Mouse (Mus musculus) MEL (cell line): ENCODE data around the gene Ifna2. TPM values are rescaled to one million over a fixed set of nuclear protein-coding genes. Genes with fewer than 3 reads are reported as not detected.

Experiments used
- DNase-seq: peaks from one replicate; pipeline ENCODE4 v3.0.0; 2011; ENCODE audit warnings: low read depth, low spot score
- H3K27ac ChIP-seq: 2 replicates; pipeline ENCODE4 v1.5.1; 2012; ENCODE audit warnings: low read depth, mild to moderate bottlenecking, control low read depth, low read length, moderate library complexity; ENCODE audit not compliant: control insufficient read depth
- H3K27me3 ChIP-seq, 2 experiments: fragments of 150-350 bp in 1 of 2; sonication (generic) in 1 of 2; 2 replicates each; pipeline ENCODE4 v1.6.1; 2012; ENCODE audit warnings: low read length in 2 of 2, mild to moderate bottlenecking in 2 of 2, improper control_type of control experiment in 1 of 2, moderate library complexity in 1 of 2; ENCODE audit not compliant: insufficient read depth in 2 of 2, control insufficient read depth in 1 of 2
- H3K36me3 ChIP-seq, 2 experiments: 2 replicates each; pipeline ENCODE4 v1.6.1; 2012 to 2014; ENCODE audit warnings: low read length in 2 of 2, improper control_type of control experiment in 1 of 2, inconsistent platforms in 1 of 2, mild to moderate bottlenecking in 1 of 2; ENCODE audit not compliant: insufficient read depth in 2 of 2, control insufficient read depth in 1 of 2
- H3K4me1 ChIP-seq, 2 experiments: fragments of 150-350 bp in 1 of 2; sonication (generic) in 1 of 2; 2 replicates each; pipeline ENCODE4 v1.6.1; 2012; ENCODE audit warnings: low read length in 2 of 2, improper control_type of control experiment in 1 of 2, mild to moderate bottlenecking in 1 of 2; ENCODE audit not compliant: insufficient read depth in 2 of 2, control insufficient read depth in 1 of 2
- H3K4me3 ChIP-seq, 2 experiments: fragments of 150-350 bp in 1 of 2; sonication (generic) in 1 of 2; 2 replicates each; pipeline ENCODE4 v1.5.1; 2012; ENCODE audit warnings: low read depth in 2 of 2, low read length in 2 of 2, mild to moderate bottlenecking in 2 of 2, moderate library complexity in 2 of 2, control low read depth in 1 of 2, improper control_type of control experiment in 1 of 2; ENCODE audit not compliant: control insufficient read depth in 1 of 2, insufficient read depth in 1 of 2
- H3K79me2 ChIP-seq: 2 replicates; pipeline ENCODE4 v1.6.1; 2012; ENCODE audit warnings: mild to moderate bottlenecking, low read length, moderate library complexity; ENCODE audit not compliant: control insufficient read depth, poor library complexity, insufficient read depth
- H3K9ac ChIP-seq: 2 replicates; pipeline ENCODE4 v1.6.1; 2012; ENCODE audit warnings: low read depth, mild to moderate bottlenecking, control low read depth, low read length, moderate library complexity; ENCODE audit not compliant: control insufficient read depth, poor library complexity, severe bottlenecking
- H3K9me3 ChIP-seq: fragments of 150-350 bp; sonication (generic); replicated peaks from 2 replicates; pipeline ENCODE4 v1.6.1; 2012; ENCODE audit warnings: mild to moderate bottlenecking, low read length, improper control_type of control experiment, moderate library complexity; ENCODE audit not compliant: insufficient read depth
- BHLHE40 ChIP-seq: IDR thresholded peaks from 2 replicates; pipeline ENCODE4 v1.6.1; 2012; ENCODE audit warnings: low read depth, mild to moderate bottlenecking, inconsistent platforms, low read length, improper control_type of control experiment, borderline replicate concordance
- CHD2 ChIP-seq: IDR thresholded peaks from 2 replicates; pipeline ENCODE4 v1.6.1; 2011; ENCODE audit warnings: low read length, improper control_type of control experiment
- ELF1 ChIP-seq: IDR thresholded peaks from 2 replicates; pipeline ENCODE4 v1.6.1; 2014; ENCODE audit warnings: low read depth, mild to moderate bottlenecking, inconsistent platforms, low read length, improper control_type of control experiment, moderate library complexity
- ETS1 ChIP-seq: IDR thresholded peaks from 2 replicates; pipeline ENCODE4 v1.6.1; 2012; ENCODE audit warnings: low read depth, mild to moderate bottlenecking, inconsistent platforms, low read length, improper control_type of control experiment, moderate library complexity
- GABPA ChIP-seq: IDR thresholded peaks from 2 replicates; pipeline ENCODE4 v1.6.1; 2012; ENCODE audit warnings: low read depth, mild to moderate bottlenecking, inconsistent platforms, low read length, improper control_type of control experiment, moderate library complexity
- HCFC1 ChIP-seq: IDR thresholded peaks from 2 replicates; pipeline ENCODE4 v1.6.1; 2012; ENCODE audit warnings: low read depth, mild to moderate bottlenecking, inconsistent platforms, low read length, improper control_type of control experiment, moderate library complexity
- MAZ ChIP-seq: IDR thresholded peaks from 2 replicates; pipeline ENCODE4 v1.6.1; 2012; ENCODE audit warnings: low read depth, mild to moderate bottlenecking, inconsistent platforms, low read length, improper control_type of control experiment
- MEF2A ChIP-seq: IDR thresholded peaks from 2 replicates; pipeline ENCODE4 v1.6.1; 2014; ENCODE audit warnings: low read depth, mild to moderate bottlenecking, inconsistent platforms, low read length, improper control_type of control experiment; ENCODE audit not compliant: poor library complexity, insufficient replicate concordance, severe bottlenecking; ENCODE audit errors: extremely low read depth
- MYB ChIP-seq: IDR thresholded peaks from 2 replicates; pipeline ENCODE4 v1.6.1; 2011; ENCODE audit warnings: mild to moderate bottlenecking, low read depth, low read length, improper control_type of control experiment
- NRF1 ChIP-seq: IDR thresholded peaks from 2 replicates; pipeline ENCODE4 v1.6.1; 2014; ENCODE audit warnings: low read depth, mild to moderate bottlenecking, inconsistent platforms, low read length, improper control_type of control experiment, moderate library complexity; ENCODE audit not compliant: poor library complexity, insufficient read depth, severe bottlenecking
- POLR2AphosphoS5 ChIP-seq: IDR thresholded peaks from 2 replicates; pipeline ENCODE4 v1.6.1; 2012; ENCODE audit warnings: low read depth, borderline replicate concordance, mild to moderate bottlenecking, inconsistent platforms, low read length, moderate library complexity, mixed read lengths
- SIN3A ChIP-seq: IDR thresholded peaks from 2 replicates; pipeline ENCODE4 v1.6.1; 2012; ENCODE audit warnings: low read length, improper control_type of control experiment, inconsistent platforms
- SMC3 ChIP-seq: IDR thresholded peaks from 2 replicates; pipeline ENCODE4 v1.6.1; 2011; ENCODE audit warnings: low read depth, low read length, improper control_type of control experiment
- TAL1 ChIP-seq: IDR thresholded peaks from 2 replicates; pipeline ENCODE4 v1.6.1; 2012; ENCODE audit warnings: mild to moderate bottlenecking, inconsistent platforms, low read length, moderate library complexity, mixed read lengths
- TCF12 ChIP-seq: IDR thresholded peaks from 2 replicates; pipeline ENCODE4 v1.6.1; 2014; ENCODE audit warnings: low read depth, mild to moderate bottlenecking, inconsistent platforms, low read length, improper control_type of control experiment, moderate library complexity
- UBTF ChIP-seq: IDR thresholded peaks from 2 replicates; pipeline ENCODE4 v1.6.1; 2012; ENCODE audit warnings: low read depth, mild to moderate bottlenecking, inconsistent platforms, low read length, improper control_type of control experiment, moderate library complexity, borderline replicate concordance; ENCODE audit not compliant: insufficient read depth
- USF1 ChIP-seq: IDR thresholded peaks from 2 replicates; pipeline ENCODE4 v1.6.1; 2014; ENCODE audit warnings: low read depth, mild to moderate bottlenecking, inconsistent platforms, low read length, improper control_type of control experiment, moderate library complexity
- ZC3H11A ChIP-seq: IDR thresholded peaks from 2 replicates; pipeline ENCODE4 v1.6.1; 2012; ENCODE audit warnings: low read depth, mild to moderate bottlenecking, inconsistent platforms, low read length, improper control_type of control experiment
- ZKSCAN1 ChIP-seq: IDR thresholded peaks from 2 replicates; pipeline ENCODE4 v1.6.1; 2012; ENCODE audit warnings: low read depth, mild to moderate bottlenecking, inconsistent platforms, low read length, improper control_type of control experiment, moderate library complexity
- ZNF384 ChIP-seq: IDR thresholded peaks from 2 replicates; pipeline ENCODE4 v1.6.1; 2012; ENCODE audit warnings: low read depth, mild to moderate bottlenecking, inconsistent platforms, low read length, improper control_type of control experiment
- polyA plus RNA-seq, 2 experiments: library from polyadenylated mRNA; stranded (reverse) in 1 of 2; unstranded in 1 of 2; fragments of >175 nt in 1 of 2; fragments of >200 nt in 1 of 2; gene quantifications; 2 replicates each; pipeline versions ENCODE4 v1.2.1 to v1.2.4; 2012; ENCODE audit warnings: low replicate concordance in 2 of 2, low read depth in 1 of 2; ENCODE audit not compliant: insufficient read length in 2 of 2, insufficient read depth in 1 of 2, missing spikeins in 1 of 2
- total RNA-seq: library from RNA; depleted of rRNA; stranded (reverse); fragments of 300-350 nt; gene quantifications from 2 replicates; pipeline ENCODE4 v1.2.3, GENCODE M21; 2012; rRNA removed

Ifna2 gene
- total and polyA plus RNA-seq, 3 experiments, result not detected

DNA sequence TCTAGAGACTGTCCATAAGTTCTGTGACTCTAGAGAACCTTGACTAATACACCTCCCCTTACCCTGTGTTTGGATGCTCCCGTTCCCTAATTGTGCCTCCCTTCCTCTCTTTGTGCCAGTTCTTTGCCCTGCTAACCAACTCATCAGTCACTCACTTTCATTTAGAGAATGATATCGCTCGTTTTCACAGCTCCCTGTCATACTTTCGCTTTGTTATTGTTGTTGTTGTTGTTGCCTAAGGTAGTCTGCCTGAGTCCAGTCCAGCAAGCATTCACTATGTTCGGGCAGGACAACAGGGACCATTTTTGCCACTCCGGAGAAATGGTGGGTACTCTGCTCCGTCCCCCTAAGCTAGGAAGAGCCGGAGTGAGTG is 43.0 kb downstream of the Ifna2 start:
- DNase-seq, result no peak
- H3K36me3 ChIP-seq, result no peaks in the 10 kb centered on the region
- H3K4me3 ChIP-seq, result peak overlapping the region; percentile 65 to 71
- H3K79me2 ChIP-seq, result no peaks in the 10 kb centered on the region
- no peak overlapping the region for H3K9ac ChIP-seq
- TF ChIP-seq NRF1 (no peak), MEF2A (no peak), CHD2 (no peak), BHLHE40 (no peak), ELF1 (no peak), POLR2AphosphoS5 (no peak), TAL1 (no peak), SIN3A (no peak), MAZ (no peak), HCFC1 (no peak), USF1 (no peak), ETS1 (no peak), GABPA (no peak), ZKSCAN1 (no peak), ZC3H11A (no peak)
- H3K27me3 ChIP-seq, result no peaks in the 10 kb centered on the region; a peak in 1 of 4 replicates
- H3K9me3 ChIP-seq, result no peaks in the 10 kb centered on the region
- H3K27ac ChIP-seq, result no peak overlapping the region
- no peaks in the 10 kb centered on the region for H3K4me1 ChIP-seq

GRCm38 (mm10) chr4:88634311-88634710 is 49.4 kb downstream of the Ifna2 start, which contains the start of gene C87499:
Gene C87499 (minus strand): TSS chr4:88634411.
- H3K79me2 ChIP-seq, result no peaks in the 10 kb centered on the region
- H3K4me3 ChIP-seq, result no peak within 1 kb of the TSS
- H3K27ac ChIP-seq, result no peak within 1 kb of the TSS
- H3K4me1 ChIP-seq, result no peaks in the 10 kb centered on the region
- no peak for TF ChIP-seq ZKSCAN1
- no peak for TF ChIP-seq MEF2A
- TF ChIP-seq USF1, result no peak
- TF ChIP-seq MAZ, result no peak
- no peak for TF ChIP-seq ZNF384
- no peak for TF ChIP-seq CHD2
- no peak for TF ChIP-seq MYB
- TF ChIP-seq TCF12, result no peak
- TF ChIP-seq SMC3, result no peak
- no peak for TF ChIP-seq GABPA
- TF ChIP-seq NRF1, result no peak
- no peak for TF ChIP-seq UBTF
- H3K36me3 ChIP-seq, result no peaks in the 10 kb centered on the region
- no peak for DNase-seq
- no peak within 1 kb of the TSS for H3K9ac ChIP-seq
- H3K27me3 ChIP-seq, result no peaks in the 10 kb centered on the region; a peak in 1 of 4 replicates
- no peaks in the 10 kb centered on the region for H3K9me3 ChIP-seq

Other genes with a start within 250 kb of the Ifna2 start
Only the 30 nearest of the 33 such genes appear.
- not detected in 2 replicates for gene Ifnb1, start 161.1 kb downstream of the Ifna2 start, total RNA-seq
- gene Ifnb1, start 161.1 kb downstream of the Ifna2 start, polyA plus RNA-seq, result not detected
- gene Ifna15, start 125.7 kb downstream of the Ifna2 start, total RNA-seq, result not detected in 2 replicates
- gene Ifna15, start 125.7 kb downstream of the Ifna2 start, polyA plus RNA-seq, result not detected
- gene Ifna14, start 112.1 kb downstream of the Ifna2 start, total RNA-seq, result not detected in 2 replicates
- gene Ifna14, start 112.1 kb downstream of the Ifna2 start, polyA plus RNA-seq, result not detected
- gene Ifna9, start 91.5 kb downstream of the Ifna2 start, total RNA-seq, result not detected in 2 replicates
- not detected for gene Ifna9, start 91.5 kb downstream of the Ifna2 start, polyA plus RNA-seq
- not detected in 2 replicates for gene Ifna12, start 80.5 kb downstream of the Ifna2 start, total RNA-seq
- not detected for gene Ifna12, start 80.5 kb downstream of the Ifna2 start, polyA plus RNA-seq
- gene C87499, start 49.5 kb downstream of the Ifna2 start, total RNA-seq, result not detected in 2 replicates
- not detected for gene C87499, start 49.5 kb downstream of the Ifna2 start, polyA plus RNA-seq
- not detected in 2 replicates for gene Ifna13, start 39.5 kb downstream of the Ifna2 start, total RNA-seq
- not detected for gene Ifna13, start 39.5 kb downstream of the Ifna2 start, polyA plus RNA-seq
- not detected in 2 replicates for gene Ifna16, start 7.0 kb downstream of the Ifna2 start, total RNA-seq
- not detected for gene Ifna16, start 7.0 kb downstream of the Ifna2 start, polyA plus RNA-seq
- gene Ifnab, start 7.4 kb upstream of the Ifna2 start, total RNA-seq, result not detected in 2 replicates
- not detected for gene Ifnab, start 7.4 kb upstream of the Ifna2 start, polyA plus RNA-seq
- 7.8 and 9.8 TPM in 2 replicates for gene Gm26566, start 37.9 kb upstream of the Ifna2 start, total RNA-seq
- under 1 TPM in 1 of 2 experiments, not detected in 1; 0.40 TPM for gene Gm26566, start 37.9 kb upstream of the Ifna2 start, polyA plus RNA-seq
- 33.9 and 35.1 TPM in 2 replicates for gene Klhl9, start 38.6 kb upstream of the Ifna2 start, total RNA-seq
- 10 to 100 TPM; 16.6 to 69.5 TPM for gene Klhl9, start 38.6 kb upstream of the Ifna2 start, polyA plus RNA-seq
- not detected in 2 replicates for gene Gm13271, start 71.0 kb upstream of the Ifna2 start, total RNA-seq
- gene Gm13271, start 71.0 kb upstream of the Ifna2 start, polyA plus RNA-seq, result not detected
- gene Gm13283, start 76.2 kb upstream of the Ifna2 start, total RNA-seq, result not detected in 2 replicates
- gene Gm13283, start 76.2 kb upstream of the Ifna2 start, polyA plus RNA-seq, result not detected
- not detected in 2 replicates for gene Gm13290, start 89.9 kb upstream of the Ifna2 start, total RNA-seq
- gene Gm13290, start 89.9 kb upstream of the Ifna2 start, polyA plus RNA-seq, result under 1 TPM in 1 of 2 experiments, not detected in 1; 0.29 TPM
- gene Gm13289, start 93.0 kb upstream of the Ifna2 start, total RNA-seq, result not detected in 2 replicates
- not detected for gene Gm13289, start 93.0 kb upstream of the Ifna2 start, polyA plus RNA-seq
- gene Gm13272, start 95.9 kb upstream of the Ifna2 start, total RNA-seq, result not detected in 2 replicates
- not detected for gene Gm13272, start 95.9 kb upstream of the Ifna2 start, polyA plus RNA-seq
- gene Ifnz, start 98.2 kb upstream of the Ifna2 start, total RNA-seq, result not detected in 2 replicates
- gene Ifnz, start 98.2 kb upstream of the Ifna2 start, polyA plus RNA-seq, result under 1 TPM in 1 of 2 experiments, not detected in 1; 0.11 TPM
- not detected in 2 replicates for gene Gm13276, start 101.8 kb upstream of the Ifna2 start, total RNA-seq
- not detected for gene Gm13276, start 101.8 kb upstream of the Ifna2 start, polyA plus RNA-seq
- gene Gm13277, start 104.7 kb upstream of the Ifna2 start, total RNA-seq, result not detected in 2 replicates
- not detected for gene Gm13277, start 104.7 kb upstream of the Ifna2 start, polyA plus RNA-seq
- gene Gm13278, start 107.6 kb upstream of the Ifna2 start, total RNA-seq, result not detected in 2 replicates
- gene Gm13278, start 107.6 kb upstream of the Ifna2 start, polyA plus RNA-seq, result not detected
- gene Gm13275, start 110.6 kb upstream of the Ifna2 start, total RNA-seq, result not detected in 2 replicates
- gene Gm13275, start 110.6 kb upstream of the Ifna2 start, polyA plus RNA-seq, result under 1 TPM in 1 of 2 experiments, not detected in 1; 0.52 TPM
- gene Gm13279, start 113.5 kb upstream of the Ifna2 start, total RNA-seq, result not detected in 2 replicates
- gene Gm13279, start 113.5 kb upstream of the Ifna2 start, polyA plus RNA-seq, result not detected
- gene Gm13285, start 115.8 kb upstream of the Ifna2 start, total RNA-seq, result 0.10 TPM in 1 of 2 replicates, not detected in the other
- gene Gm13285, start 115.8 kb upstream of the Ifna2 start, polyA plus RNA-seq, result under 1 TPM in 1 of 2 experiments, not detected in 1; 0.14 TPM
- gene Gm13287, start 119.3 kb upstream of the Ifna2 start, total RNA-seq, result not detected in 2 replicates
- not detected for gene Gm13287, start 119.3 kb upstream of the Ifna2 start, polyA plus RNA-seq
- gene Gm13288, start 121.6 kb upstream of the Ifna2 start, total RNA-seq, result not detected in 2 replicates
- gene Gm13288, start 121.6 kb upstream of the Ifna2 start, polyA plus RNA-seq, result not detected
- gene Ifna7, start 132.3 kb upstream of the Ifna2 start, total RNA-seq, result not detected in 2 replicates
- gene Ifna7, start 132.3 kb upstream of the Ifna2 start, polyA plus RNA-seq, result not detected
- gene Ifna11, start 136.0 kb upstream of the Ifna2 start, total RNA-seq, result not detected in 2 replicates
- gene Ifna11, start 136.0 kb upstream of the Ifna2 start, polyA plus RNA-seq, result not detected
- not detected in 2 replicates for gene Ifna6, start 143.5 kb upstream of the Ifna2 start, total RNA-seq
- not detected for gene Ifna6, start 143.5 kb upstream of the Ifna2 start, polyA plus RNA-seq
- gene Ifna5, start 151.6 kb upstream of the Ifna2 start, total RNA-seq, result not detected in 2 replicates
- not detected for gene Ifna5, start 151.6 kb upstream of the Ifna2 start, polyA plus RNA-seq
- gene Ifna4, start 157.9 kb upstream of the Ifna2 start, total RNA-seq, result not detected in 2 replicates
- gene Ifna4, start 157.9 kb upstream of the Ifna2 start, polyA plus RNA-seq, result not detected